ENCODE assay signal across 8 mouse cellular contexts in genomic region chr16:92498589-92498981, GRCm38 (mm10). TPM values are rescaled to one million over a fixed set of nuclear protein-coding genes. Genes with fewer than 3 reads are reported as not detected.
DNase-seq lines count a peak whose midpoint lies in the region; ATAC-seq and TF ChIP-seq lines count a peak whose summit lies in the region.

No protein-coding gene starts in this region.

- 1% methylated on average over 32 of the region's 34 CpGs for WGBS in hindbrain, embryonic 14.5 days

- no peak for TF ChIP-seq CTCF in gastrocnemius, adult 2 months (IDR thresholded peaks at IDR 0.05)
- no peak for TF ChIP-seq CTCF in bone marrow macrophage, adult 2 months (IDR thresholded peaks at IDR 0.05; ENCODE audit: low read depth, low read length)

- H3K27me3 ChIP-seq in hindbrain, embryonic 14.5 days (ENCODE audit: control insufficient read depth, insufficient read depth, low read length) = peaks cover 42% of the 10 kb centered on the region

- intact Hi-C loops in gastrocnemius, adult 2 months (cut with DNase I) = no loop called here
- intact Hi-C loops in gastrocnemius, postnatal 36 days (cut with DNase I) = no loop called here

- no peaks in the 10 kb centered on the region for H3K9me3 ChIP-seq in hindbrain, embryonic 14.5 days (ENCODE audit: control insufficient read depth, low read length)

- H3K9ac ChIP-seq in hindbrain, embryonic 14.5 days = peak overlapping the region; percentile 53

- 0 out of 2 replicates have a peak, but pooled peaks cover 2% of the 10 kb centered on the region for H3K4me1 ChIP-seq in bone marrow macrophage, adult 2 months (ENCODE audit: control insufficient read depth, insufficient read depth, low read length)
- H3K4me1 ChIP-seq in hindbrain, embryonic 14.5 days (replicated peaks; ENCODE audit: control insufficient read depth, insufficient read depth, low read length) = no peaks in the 10 kb centered on the region

- H3K36me3 ChIP-seq in hindbrain, embryonic 14.5 days (replicated peaks; ENCODE audit: control insufficient read depth, insufficient read depth) = no peaks in the 10 kb centered on the region

- H3K27ac ChIP-seq in gastrocnemius, adult 2 months = no peak overlapping the region
- H3K27ac ChIP-seq in bone marrow macrophage, adult 2 months (ENCODE audit: insufficient read depth, low read depth, low read length) = no peak overlapping the region
- H3K27ac ChIP-seq in hindbrain, embryonic 14.5 days = no peak overlapping the region

- peak overlapping the region; percentile 57 for H3K4me3 ChIP-seq in gastrocnemius, adult 2 months
- H3K4me3 ChIP-seq in bone marrow macrophage, adult 2 months (ENCODE audit: insufficient read depth, low read length) = peak overlapping the region; percentile 42
- H3K4me3 ChIP-seq in hindbrain, embryonic 14.5 days (replicated peaks; ENCODE audit: low read length) = peak overlapping the region; percentile 39

- H3K4me2 ChIP-seq in hindbrain, embryonic 14.5 days (replicated peaks) = peak overlapping the region; percentile 70

- no peak for DNase-seq in gastrocnemius, adult 2 months
- DNase-seq in gastrocnemius, postnatal 36 days = no peak
- no peak for DNase-seq in hindbrain, embryonic 14.5 days (ENCODE audit: low spot score)
- DNase-seq in lung, postnatal 4 days = peak; percentile 47 to 64
- no peak for DNase-seq in right cerebral cortex, postnatal 10 days (ENCODE audit: low spot score in 2 of 2)
- DNase-seq in right cerebral cortex, adult 2 months (ENCODE audit: low spot score in 2 of 2) = no peak

- no peak for TF ChIP-seq POLR2A in bone marrow macrophage, adult 2 months (IDR thresholded peaks at IDR 0.05; ENCODE audit: borderline replicate concordance, low read depth, low read length)

- 0 out of 2 replicates have a peak, but pooled peaks have one; percentile 4 for ATAC-seq in hindbrain, embryonic 14.5 days (ENCODE audit: low FRiP score)
- ATAC-seq in monocyte, adult 5-6 weeks (replicated peaks; ENCODE audit: insufficient number of reproducible peaks, low FRiP score, low TSS enrichment, poor library complexity, severe bottlenecking) = no peak

RNA-seq across cellular contexts. Expression of gene Clic6, which starts 13.0 kb away (rescaled TPM):
- total RNA-seq in gastrocnemius, adult 2 months (2021) = not detected
- under 1 TPM in 1 of 2 experiments, not detected in 1; 0.07 TPM for total RNA-seq in gastrocnemius, postnatal 36 days (2021)
- polyA plus RNA-seq in bone marrow macrophage, adult 2 months (2012; ENCODE audit: insufficient read depth, insufficient read length, missing spikeins) = not detected in 2 replicates
- polyA plus RNA-seq in hindbrain, embryonic 14.5 days (2014; fragmentation: Nextera tagmentation; extraction: Ambion mirVana) = 6.5 and 9.3 TPM in 2 replicates
- not detected in 3 replicates for total RNA-seq in monocyte, adult 5-6 weeks (2017)

RNA-seq across cellular contexts. Expression of gene Rcan1, which starts 27.9 kb away (rescaled TPM):
- total RNA-seq in gastrocnemius, adult 2 months (2021) = 10 to 100 TPM; 76.4 to 93.3 TPM
- total RNA-seq in gastrocnemius, postnatal 36 days (2021) = 10 to 100 TPM; 62.2 to 75.7 TPM
- 13.9 and 15.8 TPM in 2 replicates for polyA plus RNA-seq in bone marrow macrophage, adult 2 months (2012; ENCODE audit: insufficient read depth, insufficient read length, missing spikeins)
- polyA plus RNA-seq in hindbrain, embryonic 14.5 days (2014; fragmentation: Nextera tagmentation; extraction: Ambion mirVana) = 76.8 and 92.3 TPM in 2 replicates
- total RNA-seq in monocyte, adult 5-6 weeks (2017) = 16.3 to 27.2 TPM (median 16.8 TPM) in 3 replicates

Comparison
In these comparisons a context has a peak if more than half of its experiments do, and no peak if none do; other contexts are left out.
1. DNase-seq: peak in lung, postnatal 4 days (2 of 2); none in gastrocnemius, adult 2 months (single experiment), gastrocnemius, postnatal 36 days (0 of 2), hindbrain, embryonic 14.5 days (single experiment), right cerebral cortex, postnatal 10 days (0 of 2) and right cerebral cortex, adult 2 months (0 of 2).
2. Peak in every context shown above with its lines, with median percentiles within 50 percentile points of each other: H3K4me3 ChIP-seq.